Mouse (Mus musculus) myocyte (in vitro differentiated cells): ENCODE measurements around the gene Gm9936. TPM values are rescaled to one million over a fixed set of nuclear protein-coding genes. Genes with fewer than 3 reads are reported as not detected.
A peak's percentile ranks its signal among the peaks of the same experiment; 100 is the strongest.

Source experiments
- H3K27me3 ChIP-seq: one replicate; pipeline ENCODE4 v1.6.1; 2011; ENCODE audit not compliant: control insufficient read depth, insufficient read depth, insufficient read length
- H3K36me3 ChIP-seq: one replicate; pipeline ENCODE4 v1.6.1; 2011; ENCODE audit not compliant: control insufficient read depth, insufficient read depth
- H3K4me2 ChIP-seq: one replicate; pipeline ENCODE4 v1.6.1; 2011; ENCODE audit warnings: low read depth, control low read depth
- H3K4me3 ChIP-seq: one replicate; pipeline ENCODE4 v1.5.1; 2011; ENCODE audit warnings: mild to moderate bottlenecking, control low read depth, moderate library complexity
- H3K79me2 ChIP-seq: one replicate; pipeline ENCODE4 v1.6.1; 2011; ENCODE audit not compliant: control insufficient read depth, insufficient read depth
- H3ac ChIP-seq: one replicate; pipeline ENCODE4 v1.6.1; 2011; ENCODE audit not compliant: control insufficient read depth, insufficient read length
- CEBPB ChIP-seq: IDR thresholded peaks from 2 replicates; pipeline ENCODE4 v1.6.1; 2011; ENCODE audit warnings: mild to moderate bottlenecking, moderate library complexity; ENCODE audit not compliant: poor library complexity, insufficient read depth, severe bottlenecking
- E2F4 ChIP-seq: IDR thresholded peaks from one replicate; pipeline ENCODE4 v1.6.1; 2011; ENCODE audit warnings: mild to moderate bottlenecking, control low read depth, moderate library complexity; ENCODE audit not compliant: insufficient read depth
- MAX ChIP-seq: IDR thresholded peaks from one replicate; pipeline ENCODE4 v1.6.1; 2011; ENCODE audit warnings: low read depth, mild to moderate bottlenecking, control low read depth
- MYOD1 ChIP-seq, 3 experiments: IDR thresholded peaks; one replicate each; pipeline ENCODE4 v1.6.1; 2011; ENCODE audit warnings: control low read depth in 2 of 3, low read depth in 2 of 3, mild to moderate bottlenecking in 2 of 3, moderate library complexity in 1 of 3; ENCODE audit not compliant: insufficient read length in 2 of 3, control insufficient read depth in 1 of 3
- MYOG ChIP-seq, 3 experiments: IDR thresholded peaks; one replicate each; pipeline ENCODE4 v1.6.1; 2011; ENCODE audit warnings: control low read depth in 2 of 3, low read depth in 2 of 3, mild to moderate bottlenecking in 2 of 3; ENCODE audit not compliant: insufficient read length in 2 of 3, control insufficient read depth in 1 of 3, insufficient read depth in 1 of 3
- POLR2A ChIP-seq: IDR thresholded peaks from one replicate; pipeline ENCODE4 v1.6.1; 2011; ENCODE audit warnings: low read depth, mild to moderate bottlenecking, control low read depth, moderate library complexity; ENCODE audit not compliant: insufficient read length
- POLR2AphosphoS2 ChIP-seq: IDR thresholded peaks from one replicate; pipeline ENCODE4 v1.6.1; 2011; ENCODE audit warnings: low read depth, control low read depth; ENCODE audit not compliant: insufficient read length
- REST ChIP-seq: IDR thresholded peaks from one replicate; pipeline ENCODE4 v1.6.1; 2011; ENCODE audit warnings: mild to moderate bottlenecking, control low read depth, moderate library complexity; ENCODE audit not compliant: insufficient read depth, insufficient read length
- SRF ChIP-seq: IDR thresholded peaks from one replicate; pipeline ENCODE4 v1.6.1; 2011; ENCODE audit warnings: low read depth; ENCODE audit not compliant: control insufficient read depth, insufficient read length
- TCF12 ChIP-seq: IDR thresholded peaks from one replicate; pipeline ENCODE4 v1.6.1; 2011; ENCODE audit warnings: mild to moderate bottlenecking, control low read depth; ENCODE audit not compliant: poor library complexity, insufficient read depth, severe bottlenecking
- TCF3 ChIP-seq: IDR thresholded peaks from one replicate; pipeline ENCODE4 v1.6.1; 2011; ENCODE audit warnings: low read depth, control low read depth; ENCODE audit not compliant: insufficient read length
- USF1 ChIP-seq: IDR thresholded peaks from one replicate; pipeline ENCODE4 v1.6.1; 2011; ENCODE audit warnings: low read depth, mild to moderate bottlenecking, control low read depth, moderate library complexity
- polyA plus RNA-seq: library from polyadenylated mRNA; unstranded; fragments of >200 nt; fragmentation: generic; extraction: Trizol; gene quantifications from one replicate; pipeline ENCODE4 v1.2.1, GENCODE M21; 2012; ENCODE audit warnings: missing spikeins

Gm9936 gene
- polyA plus RNA-seq, 1 experiment: 0.25 TPM

DNA sequence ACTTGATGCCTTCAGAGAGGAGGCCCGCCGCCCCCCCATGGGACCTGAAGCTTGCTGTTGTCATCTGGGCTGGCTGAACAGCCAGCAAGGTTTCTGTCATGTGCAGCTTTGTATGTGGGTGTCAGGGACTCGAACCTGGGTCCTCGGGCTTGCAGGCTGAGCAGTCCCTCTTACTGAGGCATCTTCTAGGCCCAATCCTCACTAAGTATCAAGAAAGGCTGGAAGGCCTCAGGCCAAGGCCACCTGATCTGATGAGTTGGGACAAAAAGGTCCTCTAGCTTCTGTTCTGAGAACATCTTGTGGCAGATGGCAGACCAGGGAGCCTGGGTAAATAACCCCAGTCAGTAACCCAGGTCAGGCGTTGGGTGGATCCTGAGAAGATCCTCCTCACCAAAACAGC is 48.7 kb downstream of the Gm9936 start:
- no peak overlapping the region for H3ac ChIP-seq
- peaks cover 6% of the 10 kb centered on the region for H3K79me2 ChIP-seq
- no peak overlapping the region for H3K4me2 ChIP-seq
- H3K27me3 ChIP-seq: no peaks in the 10 kb centered on the region
- H3K4me3 ChIP-seq: no peak overlapping the region
- H3K36me3 ChIP-seq: no peaks in the 10 kb centered on the region
- TF ChIP-seq TCF12: no peak
- TF ChIP-seq CEBPB: no peak
- no peak for TF ChIP-seq TCF3
- TF ChIP-seq REST: no peak
- TF ChIP-seq SRF: no peak
- no peak for TF ChIP-seq MYOG (IDR thresholded peaks at IDR 0.05; ENCODE audit: control insufficient read depth in 1 of 3, insufficient read depth in 1 of 3, insufficient read length in 2 of 3, low read depth in 2 of 3)
- no peak for TF ChIP-seq USF1
- no peak for TF ChIP-seq MYOD1 (IDR thresholded peaks at IDR 0.05; ENCODE audit: control insufficient read depth in 1 of 3, insufficient read length in 2 of 3, low read depth in 2 of 3)
- TF ChIP-seq POLR2A: no peak
- TF ChIP-seq MAX: no peak
- TF ChIP-seq E2F4: no peak
- no peak for TF ChIP-seq POLR2AphosphoS2

DNA sequence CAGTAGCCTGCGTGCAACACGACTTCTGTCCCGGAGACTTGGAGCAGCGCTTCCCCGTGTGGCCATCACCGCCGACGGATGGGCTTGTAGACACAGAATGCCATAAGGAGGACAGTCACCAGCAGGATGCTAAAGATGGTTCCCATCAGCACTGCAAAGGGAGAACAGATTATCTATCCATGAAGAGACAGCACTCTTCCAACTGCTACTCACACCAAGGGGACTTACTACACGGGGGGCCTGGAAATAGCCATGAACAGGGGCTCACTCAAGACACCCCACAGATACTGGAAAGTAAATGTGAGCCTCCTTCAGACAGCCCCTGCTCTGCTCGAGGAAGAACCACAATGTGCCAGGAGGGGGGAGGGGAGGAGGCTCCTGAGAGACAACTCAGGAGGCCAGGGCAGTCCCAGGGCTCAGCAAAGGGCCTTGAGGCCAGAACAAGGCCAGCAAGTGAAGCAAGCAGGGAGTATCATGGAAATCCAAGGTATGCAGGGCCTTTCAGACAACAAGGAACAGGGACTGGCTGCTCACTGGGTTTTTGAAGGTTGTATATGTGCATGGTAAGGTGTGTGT is 49.2 kb downstream of the Gm9936 start:
- TF ChIP-seq USF1: no peak
- TF ChIP-seq SRF: no peak
- no peak for TF ChIP-seq E2F4
- TF ChIP-seq TCF3: no peak
- TF ChIP-seq CEBPB: no peak
- TF ChIP-seq REST: no peak
- TF ChIP-seq MYOG (IDR thresholded peaks at IDR 0.05; ENCODE audit: control insufficient read depth in 1 of 3, insufficient read depth in 1 of 3, insufficient read length in 2 of 3, low read depth in 2 of 3): no peak
- no peak for TF ChIP-seq MYOD1 (IDR thresholded peaks at IDR 0.05; ENCODE audit: control insufficient read depth in 1 of 3, insufficient read length in 2 of 3, low read depth in 2 of 3)
- TF ChIP-seq TCF12: no peak
- Histone ChIP-seq H3K4me2 (no peak overlapping the region), H3ac (no peak overlapping the region), H3K4me3 (no peak overlapping the region), H3K27me3 (no peaks in the 10 kb centered on the region), H3K36me3 (no peaks in the 10 kb centered on the region), H3K79me2 (peaks cover 6% of the 10 kb centered on the region)

DNA sequence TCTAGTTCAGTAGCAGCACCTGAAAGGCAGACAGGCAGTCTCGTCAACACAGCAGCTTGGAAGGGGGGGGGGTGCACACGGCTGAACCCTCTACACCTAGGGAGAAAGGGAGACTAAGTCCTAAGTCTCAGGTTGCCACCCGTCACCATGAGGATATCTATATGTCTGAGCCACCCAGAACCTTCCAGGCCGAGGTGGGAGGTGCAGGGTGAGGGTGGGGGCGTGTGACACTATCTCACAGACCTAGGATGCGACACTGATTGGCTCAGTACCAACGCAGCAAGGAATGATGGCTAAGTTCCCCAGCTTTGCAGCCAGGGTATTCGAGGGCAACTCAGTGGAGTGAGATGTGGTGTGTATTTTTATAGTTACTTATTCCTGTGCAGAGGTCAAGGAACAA is 50.1 kb downstream of the Gm9936 start:
- no peak overlapping the region for H3K4me2 ChIP-seq
- H3K27me3 ChIP-seq: no peaks in the 10 kb centered on the region
- TF ChIP-seq MAX (no peak), POLR2AphosphoS2 (peak; percentile 9), E2F4 (no peak), TCF3 (no peak), TCF12 (no peak), USF1 (no peak)
- no peak overlapping the region for H3ac ChIP-seq
- no peaks in the 10 kb centered on the region for H3K36me3 ChIP-seq
- H3K4me3 ChIP-seq: no peak overlapping the region
- peaks cover 6% of the 10 kb centered on the region for H3K79me2 ChIP-seq

DNA sequence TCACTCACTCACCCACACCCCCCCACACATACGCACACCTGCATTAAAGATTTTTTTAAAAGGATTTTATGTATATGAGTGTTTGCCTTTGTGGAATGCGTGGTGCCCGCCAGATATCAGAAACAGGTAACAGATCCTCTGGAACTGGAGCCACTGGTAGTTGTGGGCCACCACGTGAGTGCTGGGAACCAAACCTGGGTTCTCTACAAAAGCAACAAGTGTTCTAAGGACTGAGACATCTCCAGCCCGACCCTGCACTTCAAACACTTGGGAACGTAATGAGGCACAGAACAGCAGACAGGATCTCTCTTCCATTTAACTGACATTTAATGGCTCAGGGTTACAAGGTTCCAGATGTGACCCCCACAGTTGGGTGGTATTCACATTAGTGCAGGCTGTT is 50.6 kb downstream of the Gm9936 start:
- H3ac ChIP-seq: no peak overlapping the region
- no peak overlapping the region for H3K4me2 ChIP-seq
- H3K79me2 ChIP-seq: peaks cover 2% of the 10 kb centered on the region
- peaks cover 3% of the 10 kb centered on the region for H3K36me3 ChIP-seq
- TF ChIP-seq POLR2A (no peak), POLR2AphosphoS2 (no peak), TCF12 (no peak), REST (no peak), MAX (no peak), MYOD1 (IDR thresholded peaks at IDR 0.05; ENCODE audit: control insufficient read depth in 1 of 3, insufficient read length in 2 of 3, low read depth in 2 of 3) (no peak), CEBPB (no peak), USF1 (no peak), TCF3 (no peak), E2F4 (no peak), MYOG (IDR thresholded peaks at IDR 0.05; ENCODE audit: control insufficient read depth in 1 of 3, insufficient read depth in 1 of 3, insufficient read length in 2 of 3, low read depth in 2 of 3) (no peak), SRF (no peak)
- H3K4me3 ChIP-seq: no peak overlapping the region
- H3K27me3 ChIP-seq: no peaks in the 10 kb centered on the region

DNA sequence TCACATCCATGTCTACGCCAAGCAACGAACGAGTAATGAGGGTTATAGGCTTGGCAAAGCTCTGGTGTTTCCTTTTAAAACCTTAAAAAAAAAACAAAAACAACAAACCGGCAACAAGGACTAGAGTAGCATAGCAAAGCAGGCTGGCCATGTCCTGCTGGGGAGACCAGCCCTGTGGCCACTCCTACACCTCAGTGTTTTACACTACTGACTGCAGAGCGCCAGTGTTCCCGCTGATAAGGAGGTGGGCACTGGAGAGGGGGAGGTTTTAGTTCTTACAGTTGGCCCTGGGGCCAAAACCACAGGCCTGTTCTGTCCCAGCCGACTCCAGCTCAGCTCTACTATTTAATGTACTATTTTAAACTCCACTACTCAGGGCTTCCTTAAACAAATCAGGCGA is 51.0 kb downstream of the Gm9936 start:
- Histone ChIP-seq H3ac (no peak overlapping the region), H3K36me3 (peaks cover 5% of the 10 kb centered on the region), H3K79me2 (no peaks in the 10 kb centered on the region), H3K27me3 (no peaks in the 10 kb centered on the region), H3K4me3 (no peak overlapping the region), H3K4me2 (no peak overlapping the region)
- TF ChIP-seq TCF12: no peak
- TF ChIP-seq CEBPB: no peak
- no peak for TF ChIP-seq POLR2A
- TF ChIP-seq USF1: no peak
- no peak for TF ChIP-seq POLR2AphosphoS2
- TF ChIP-seq REST: no peak
- TF ChIP-seq TCF3: no peak
- no peak for TF ChIP-seq SRF
- no peak for TF ChIP-seq E2F4
- TF ChIP-seq MYOG (IDR thresholded peaks at IDR 0.05; ENCODE audit: control insufficient read depth in 1 of 3, insufficient read depth in 1 of 3, insufficient read length in 2 of 3, low read depth in 2 of 3): no peak
- TF ChIP-seq MAX: no peak
- no peak for TF ChIP-seq MYOD1 (IDR thresholded peaks at IDR 0.05; ENCODE audit: control insufficient read depth in 1 of 3, insufficient read length in 2 of 3, low read depth in 2 of 3)
